Mouse (Mus musculus): ENCODE data around the gene Ttc17.
"Not testable (repeated sequence)": the region's sequence is repeated elsewhere in the genome, so short reads cannot be mapped to it uniquely, and the experiment has no call there.

DNA sequence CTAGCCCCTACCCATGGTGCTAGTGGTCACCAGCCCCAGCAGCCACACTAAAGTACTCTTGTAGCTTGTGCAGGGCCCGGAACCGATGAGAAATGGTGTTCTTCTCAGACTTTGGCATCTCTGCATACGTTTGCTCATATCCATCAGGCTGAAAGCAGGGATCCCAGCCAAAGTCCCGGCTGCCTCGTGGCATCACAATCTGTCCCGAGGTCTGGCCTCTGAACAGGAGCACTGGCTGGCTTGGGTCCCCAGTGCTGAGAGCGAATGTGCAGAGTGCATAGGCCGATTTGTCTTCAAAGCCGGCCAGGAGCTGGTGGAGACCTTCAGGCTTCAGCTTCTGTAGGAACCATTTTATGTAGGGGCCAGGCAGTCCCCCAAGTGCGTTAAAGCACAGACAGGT lies 22.0 kb downstream of the Ttc17 start:
- not testable (repeated sequence) for TF ChIP-seq CTCF (IDR thresholded peaks at IDR 0.05; ENCODE audit: low read depth, low read length); EP300 (IDR thresholded peaks at IDR 0.05; ENCODE audit: insufficient read depth, low read depth, low read length); POLR2A (IDR thresholded peaks at IDR 0.05; ENCODE audit: insufficient read depth, low read length)
